Mouse (Mus musculus) liver, postnatal 0 days (tissue): ENCODE measurements around the gene Dpf3.

ENCODE experiments used
- CTCF ChIP-seq: sonication (generic); IDR thresholded peaks from 2 replicates; pipeline ENCODE4 v1.5.1; 2016; ENCODE audit warnings: antibody characterized with exemption, low read depth
- EP300 ChIP-seq: IDR thresholded peaks from 2 replicates; pipeline ENCODE4 v1.6.1; 2016; ENCODE audit warnings: antibody characterized with exemption, low read depth, mild to moderate bottlenecking

DNA sequence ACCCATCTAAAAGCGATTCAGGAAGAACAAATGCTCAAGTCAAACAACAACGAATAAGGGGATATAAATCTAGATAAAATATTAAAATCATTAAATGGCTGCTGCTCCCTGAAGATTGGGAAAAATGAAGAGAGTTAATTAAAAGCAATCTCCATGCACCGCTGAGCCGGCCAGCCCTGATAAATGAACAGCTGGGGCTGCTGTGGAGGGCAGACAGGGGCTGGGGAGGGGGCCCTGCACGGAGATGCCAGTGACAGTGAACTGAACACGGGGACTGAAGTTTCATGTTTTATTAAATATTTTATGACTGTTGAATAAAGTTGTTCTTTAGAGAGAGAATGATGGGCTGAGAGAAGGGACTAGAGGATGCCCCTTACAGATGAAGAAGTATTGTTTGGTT lies 12.1 kb downstream of the Dpf3 start:
- no peak for TF ChIP-seq EP300
- TF ChIP-seq CTCF, result no peak
